Mouse (Mus musculus): ENCODE measurements around the gene Slc25a41. TPM values are rescaled to one million over a fixed set of nuclear protein-coding genes. Genes with fewer than 3 reads are reported as not detected.

The Slc25a41 gene
- polyA plus RNA-seq (2012; rRNA removed), result 0.04 and 0.08 TPM in 2 replicates

GRCm38 (mm10) chr17:57041554-57041953, at the start of gene Slc25a41:
TSS of gene Slc25a41 (minus strand) at chr17:57041654.

GRCm38 (mm10) chr17:57087049-57087832, 45.8 kb upstream of the Slc25a41 start, which contains the start of gene Tubb4a:
TSS of gene Tubb4a (minus strand) at chr17:57087782.

GRCm38 (mm10) chr17:57078336-57078735, 36.9 kb upstream of the Slc25a41 start, which contains the start of gene Dennd1c:
TSS of gene Dennd1c (minus strand) at chr17:57078514.

GRCm38 (mm10) chr17:57059486-57059977, 18.1 kb upstream of the Slc25a41 start, which contains the start of gene Slc25a23:
TSS of gene Slc25a23 (minus strand) at chr17:57059863.

GRCm38 (mm10) chr17:57058891-57059485, 17.5 kb upstream of the Slc25a41 start, which contains the start of gene Crb3:
TSS of gene Crb3 (plus strand) at chr17:57059105.

GRCm38 (mm10) chr17:57030931-57031660, 10.4 kb downstream of the Slc25a41 start, which contains the start of gene Khsrp:
TSS of gene Khsrp (minus strand) at chr17:57031522.

GRCm38 (mm10) chr17:57011236-57012141, 30.0 kb downstream of the Slc25a41 start, which contains the start of the genes Gtf2f1 and Gm17949:
TSS of gene Gtf2f1 (minus strand) at chr17:57011288.
TSS of gene Gm17949 (plus strand) at chr17:57011469.

GRCm38 (mm10) chr17:56999968-57000609, 41.4 kb downstream of the Slc25a41 start, which contains the start of gene Pspn:
TSS of gene Pspn (minus strand) at chr17:57000018.

GRCm38 (mm10) chr17:56997029-56997667, 44.3 kb downstream of the Slc25a41 start, which contains the start of gene Alkbh7:
TSS of gene Alkbh7 (plus strand) at chr17:56997339.

GRCm38 (mm10) chr17:56990115-56990746, 51.2 kb downstream of the Slc25a41 start, which contains the start of gene Clpp:
TSS of gene Clpp (plus strand) at chr17:56990305.

Other genes with a start within 250 kb of the Slc25a41 start
- 3.2 and 3.9 TPM in 2 replicates for gene Rfx2, start 210.6 kb downstream of the Slc25a41 start, polyA plus RNA-seq (2012; rRNA removed)
- 0.01 and 0.04 TPM in 2 replicates for gene Acsbg2, start 167.2 kb downstream of the Slc25a41 start, polyA plus RNA-seq (2012; rRNA removed)
- 0.08 TPM in 2 replicates for gene 1700061G19Rik, start 166.2 kb downstream of the Slc25a41 start, polyA plus RNA-seq (2012; rRNA removed)
- gene Mllt1, start 106.2 kb downstream of the Slc25a41 start, polyA plus RNA-seq (2012; rRNA removed), result 115 and 124 TPM in 2 replicates
- gene Acer1, start 59.5 kb downstream of the Slc25a41 start, polyA plus RNA-seq (2012; rRNA removed), result not detected in 2 replicates
- gene Clpp, start 51.3 kb downstream of the Slc25a41 start, polyA plus RNA-seq (2012; rRNA removed), result 147 and 151 TPM in 2 replicates
- gene Alkbh7, start 44.3 kb downstream of the Slc25a41 start, polyA plus RNA-seq (2012; rRNA removed), result 36.5 and 41.5 TPM in 2 replicates
- gene Pspn, start 41.6 kb downstream of the Slc25a41 start, polyA plus RNA-seq (2012; rRNA removed), result 0.39 TPM in 1 of 2 replicates, not detected in the other
- 80.5 and 81.7 TPM in 2 replicates for gene Gtf2f1, start 30.4 kb downstream of the Slc25a41 start, polyA plus RNA-seq (2012; rRNA removed)
- 0.04 and 0.06 TPM in 2 replicates for gene Gm17949, start 30.2 kb downstream of the Slc25a41 start, polyA plus RNA-seq (2012; rRNA removed)
- gene Khsrp, start 10.1 kb downstream of the Slc25a41 start, polyA plus RNA-seq (2012; rRNA removed), result 69.3 and 75.7 TPM in 2 replicates
- 3.5 TPM in 2 replicates for gene Crb3, start 17.5 kb upstream of the Slc25a41 start, polyA plus RNA-seq (2012; rRNA removed)
- gene Slc25a23, start 18.2 kb upstream of the Slc25a41 start, polyA plus RNA-seq (2012; rRNA removed), result 99.8 and 105 TPM in 2 replicates
- 3.1 and 3.5 TPM in 2 replicates for gene Dennd1c, start 36.9 kb upstream of the Slc25a41 start, polyA plus RNA-seq (2012; rRNA removed)
- gene Tubb4a, start 46.1 kb upstream of the Slc25a41 start, polyA plus RNA-seq (2012; rRNA removed), result 187 and 200 TPM in 2 replicates
- 8.1 TPM in 2 replicates for gene Tnfsf9, start 63.7 kb upstream of the Slc25a41 start, polyA plus RNA-seq (2012; rRNA removed)
- 0.84 and 0.88 TPM in 2 replicates for gene Cd70, start 108.1 kb upstream of the Slc25a41 start, polyA plus RNA-seq (2012; rRNA removed)
- not detected in 2 replicates for gene Tnfsf14, start 152.5 kb upstream of the Slc25a41 start, polyA plus RNA-seq (2012; rRNA removed)
- gene C3, start 186.5 kb upstream of the Slc25a41 start, polyA plus RNA-seq (2012; rRNA removed), result 1.5 and 3.6 TPM in 2 replicates
- 16.3 and 16.7 TPM in 2 replicates for gene Gpr108, start 206.8 kb upstream of the Slc25a41 start, polyA plus RNA-seq (2012; rRNA removed)
- gene Trip10, start 207.8 kb upstream of the Slc25a41 start, polyA plus RNA-seq (2012; rRNA removed), result 10.2 and 11.1 TPM in 2 replicates
- 0.88 and 1.3 TPM in 2 replicates for gene Vav1, start 237.4 kb upstream of the Slc25a41 start, polyA plus RNA-seq (2012; rRNA removed)

Measured in central nervous system, embryonic 18 days (tissue).